Mouse (Mus musculus) A20 (cell line): ENCODE results near the gene Mrtfb.

Source experiments
- DNase-seq: peaks from one replicate; pipeline ENCODE4 v3.0.0-alpha.2; 2011; ENCODE audit warnings: low read depth, low spot score

Gene Mrtfb

DNA sequence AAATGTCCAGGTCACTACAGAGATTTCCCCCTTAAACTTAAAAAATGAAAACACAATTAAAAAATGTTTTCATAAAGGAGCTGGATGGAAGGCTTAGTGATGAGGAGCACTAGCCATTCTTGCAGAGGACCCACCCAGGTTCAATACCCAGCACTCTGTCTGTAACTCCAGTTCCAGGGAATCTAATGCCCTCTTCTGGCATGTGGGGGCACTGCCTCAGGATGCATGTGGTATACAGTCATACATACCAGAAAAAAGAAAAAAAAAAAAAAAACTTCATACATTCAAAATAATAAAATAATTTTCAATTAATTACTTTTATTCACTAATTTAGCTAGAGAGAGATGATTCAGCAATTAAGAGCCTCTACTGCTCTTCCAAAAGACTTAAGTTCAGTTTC lies 95.0 kb downstream of the Mrtfb start:
- peak; percentile 38 for DNase-seq

- no peak for DNase-seq
These were observed 97.6 kb downstream of the Mrtfb start for GRCm38 (mm10) chr16:13353927-13354326.

- DNase-seq: no peak
These were observed 98.2 kb downstream of the Mrtfb start for GRCm38 (mm10) chr16:13354431-13354830.

GRCm38 (mm10) chr16:13357806-13358679 lies 101.8 kb downstream of the Mrtfb start:
- DNase-seq: no peak

DNA sequence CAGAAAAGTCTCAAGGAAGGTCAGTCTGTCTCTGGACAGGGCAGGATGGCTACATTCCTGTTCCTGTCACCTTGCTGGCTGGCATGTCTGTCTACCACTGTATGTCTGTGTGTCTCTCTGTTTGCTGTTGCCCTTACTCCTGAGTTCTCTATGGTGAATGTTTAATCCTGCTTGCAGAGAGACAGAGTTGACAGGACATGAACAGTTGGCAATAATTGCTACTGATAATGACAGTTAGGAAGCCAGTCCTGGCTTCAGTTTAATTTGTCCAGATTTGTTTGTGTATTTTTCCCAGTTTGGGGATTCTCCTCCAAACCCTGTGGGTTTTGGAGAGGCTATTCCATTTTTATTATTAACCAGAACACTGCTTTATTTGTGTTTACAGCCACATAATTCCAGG lies 102.5 kb downstream of the Mrtfb start:
- DNase-seq: no peak

- no peak for DNase-seq
These were observed 103.2 kb downstream of the Mrtfb start for GRCm38 (mm10) chr16:13359405-13359858.

- DNase-seq: no peak
These were observed 103.9 kb downstream of the Mrtfb start for GRCm38 (mm10) chr16:13360208-13360607.

GRCm38 (mm10) chr16:13360835-13361234 lies 104.6 kb downstream of the Mrtfb start:
- DNase-seq: no peak

- no peak for DNase-seq
These were observed 106.9 kb downstream of the Mrtfb start for GRCm38 (mm10) chr16:13363141-13363540.

GRCm38 (mm10) chr16:13364145-13364544 lies 107.9 kb downstream of the Mrtfb start:
- DNase-seq: no peak

DNA sequence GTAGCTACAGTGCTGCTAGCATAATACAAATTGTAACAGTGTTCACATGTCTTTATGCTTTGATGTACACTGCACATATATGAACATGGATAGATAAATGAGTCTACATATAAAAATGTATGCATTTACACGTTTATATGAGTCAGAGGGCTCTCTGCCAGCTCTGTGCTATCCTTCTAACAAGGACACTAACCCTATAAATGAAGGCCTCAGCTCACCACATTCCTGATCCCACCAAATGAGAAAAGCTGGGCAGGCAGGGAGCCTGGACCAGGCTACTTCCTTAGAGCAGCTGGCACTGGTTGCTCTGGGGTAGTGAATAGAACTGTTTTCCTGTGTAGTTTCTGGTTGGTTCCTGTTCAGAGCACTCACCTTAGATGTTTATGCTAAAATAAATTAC lies 110.0 kb downstream of the Mrtfb start:
- no peak for DNase-seq

GRCm38 (mm10) chr16:13366802-13367465 lies 110.7 kb downstream of the Mrtfb start:
- DNase-seq: no peak

GRCm38 (mm10) chr16:13367466-13367856 lies 111.2 kb downstream of the Mrtfb start:
- no peak for DNase-seq

GRCm38 (mm10) chr16:13368645-13369044 lies 112.4 kb downstream of the Mrtfb start:
- no peak for DNase-seq

DNA sequence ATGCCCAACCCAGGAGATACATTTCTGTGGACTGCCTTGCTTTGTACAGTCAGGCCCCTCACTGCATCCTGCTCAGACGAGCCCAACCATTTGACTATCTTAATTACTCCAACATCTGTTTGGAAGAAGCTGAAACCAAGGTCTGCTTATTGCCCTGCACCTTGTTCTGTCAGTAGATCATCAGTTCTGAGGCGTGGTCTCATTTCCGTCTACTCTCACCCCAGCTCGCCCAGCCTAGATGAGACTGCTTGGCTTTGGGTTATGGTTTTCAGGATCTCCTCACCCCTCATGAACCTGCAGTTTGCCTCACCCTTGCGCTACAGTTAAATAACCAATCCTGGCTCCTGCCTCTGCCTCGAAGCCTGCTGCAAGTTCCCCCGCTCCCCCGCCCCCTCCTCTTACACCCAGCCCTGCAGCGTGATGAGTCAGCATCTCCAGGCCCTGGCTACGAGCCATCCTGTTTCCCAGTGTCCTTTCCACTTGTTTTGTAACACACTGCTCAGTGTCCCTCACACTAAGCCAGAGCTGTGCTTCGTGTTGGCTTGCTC lies 115.5 kb downstream of the Mrtfb start:
- no peak for DNase-seq

- DNase-seq: no peak
These were observed 116.7 kb downstream of the Mrtfb start for GRCm38 (mm10) chr16:13372899-13373533.

GRCm38 (mm10) chr16:13376947-13377486 lies 120.7 kb downstream of the Mrtfb start:
- DNase-seq: no peak

- DNase-seq: no peak
These were observed 121.9 kb downstream of the Mrtfb start for GRCm38 (mm10) chr16:13378157-13378556.

DNA sequence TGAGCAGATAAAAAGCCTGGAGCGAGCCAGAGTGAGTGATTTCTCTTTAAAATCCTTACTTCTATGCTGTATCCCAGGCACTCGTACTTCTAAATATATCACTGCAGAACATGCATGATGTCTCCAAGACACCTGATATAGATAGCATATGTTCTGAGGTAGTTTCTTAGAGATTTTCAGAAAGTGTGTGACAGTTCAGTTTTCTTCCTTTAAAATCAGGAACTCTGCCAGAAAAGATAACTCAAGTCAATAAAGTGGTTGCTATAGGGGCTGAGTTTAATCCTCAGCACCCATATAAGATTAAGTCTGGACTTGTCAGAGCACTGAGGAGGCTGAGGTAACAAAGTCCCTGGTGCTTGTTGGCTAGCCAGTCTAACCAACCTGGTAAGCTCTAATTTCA lies 123.6 kb downstream of the Mrtfb start:
- no peak for DNase-seq

- DNase-seq: no peak
These were observed 125.5 kb downstream of the Mrtfb start for GRCm38 (mm10) chr16:13381771-13382170.

GRCm38 (mm10) chr16:13387306-13387705 lies 131.0 kb downstream of the Mrtfb start:
- no peak for DNase-seq

DNA sequence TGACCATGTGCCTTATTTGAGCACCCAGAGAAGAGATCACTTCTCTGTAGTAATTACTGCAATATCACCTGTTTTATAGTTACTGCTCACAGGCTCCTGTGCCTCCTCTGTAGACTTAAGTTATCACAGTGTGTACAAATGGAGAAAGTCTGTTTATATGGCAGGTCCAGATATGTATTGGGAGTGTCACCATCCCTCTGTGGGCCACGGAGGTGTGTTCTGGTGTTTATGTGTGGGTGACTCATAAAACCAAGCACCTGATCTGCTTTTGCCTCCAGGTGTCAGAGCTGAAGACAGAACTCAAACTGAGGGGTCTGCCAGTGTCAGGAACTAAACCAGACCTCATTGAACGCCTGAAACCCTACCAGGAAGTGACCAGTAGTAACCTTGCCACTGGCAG lies 144.1 kb downstream of the Mrtfb start:
- no peak for DNase-seq
